29 mouse cellular contexts compared by ENCODE assay signal in the genomic region with DNA sequence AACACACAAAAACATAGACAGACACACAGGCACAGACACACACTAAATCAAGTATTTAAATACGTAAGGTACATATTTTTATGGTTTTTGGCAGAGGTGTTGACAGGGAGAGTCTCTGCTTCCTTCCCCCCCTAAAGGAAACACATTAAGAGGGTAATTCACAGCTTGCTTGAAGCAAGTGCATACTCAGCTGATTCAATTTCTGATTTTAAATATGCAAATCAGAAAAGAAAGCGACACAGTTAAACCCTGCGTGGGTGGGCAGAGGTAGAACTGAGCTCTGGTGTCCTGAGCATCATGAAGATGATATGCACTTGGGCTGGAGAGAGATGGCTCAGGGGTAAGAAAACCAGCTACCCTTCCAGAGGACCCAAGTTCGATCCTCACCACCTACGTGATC.
A peak's percentile ranks its signal among the peaks of the same experiment; 100 is the strongest.
DNase-seq lines count a peak whose midpoint lies in the region; ATAC-seq lines count a peak whose summit lies in the region.
"Had no signal": no experiment of that assay in that cellular context is flagged by ENCODE, and none has a peak within 500 bp of the region (broad histone marks: within the 10 kb centered on the region; RNA-seq: fewer than 3 reads in every experiment).

No protein-coding gene starts in this region.

- no peak overlapping the region for H3K4me2 ChIP-seq in kidney, embryonic 14.5 days (replicated peaks; ENCODE audit: low read depth, low read length)
- H3K4me2 ChIP-seq: embryonic facial prominence, embryonic 13.5 days; forebrain, embryonic 12.5 days; forebrain, embryonic 15.5 days; heart, embryonic 11.5 days; hindbrain, embryonic 13.5 days had no signal

- DNase-seq in frontal cortex, postnatal 36 days (ENCODE audit: low spot score in 2 of 2) = no peak
- peak; percentile 27 for DNase-seq in brain, adult 2 months (ENCODE audit: low read depth, low spot score)
- DNase-seq in naive thymus-derived CD4-positive, alpha-beta T cell, adult 2 months (ENCODE audit: low read depth) = peak; percentile 12
- DNase-seq in gastrocnemius, postnatal 25 days = no peak
- DNase-seq: adrenal gland, adult 2 months; adrenal gland, postnatal 14 days; cerebellum, adult 11-12 months; cerebellum, adult 8-10 months; cerebellum, postnatal 10 days; cerebellum, postnatal 36 days; embryo, embryonic 11 days; gastrocnemius, adult 2 months; gastrocnemius, postnatal 14 days had no signal

- H3K9me3 ChIP-seq in kidney, embryonic 14.5 days (ENCODE audit: control insufficient read depth, low read length) = no peaks in the 10 kb centered on the region
- H3K9me3 ChIP-seq: embryonic facial prominence, embryonic 10.5 days; embryonic facial prominence, embryonic 13.5 days; forebrain, embryonic 12.5 days; forebrain, embryonic 15.5 days; hindbrain, embryonic 10.5 days; hindbrain, embryonic 13.5 days had no signal

- no peaks in the 10 kb centered on the region for H3K4me1 ChIP-seq in kidney, embryonic 14.5 days (ENCODE audit: control insufficient read depth, insufficient read depth, low read length)
- H3K4me1 ChIP-seq: embryonic facial prominence, embryonic 13.5 days; hindbrain, embryonic 13.5 days had no signal

- no peaks in the 10 kb centered on the region for H3K36me3 ChIP-seq in kidney, embryonic 14.5 days (ENCODE audit: control insufficient read depth, insufficient read depth, low read length)
- H3K36me3 ChIP-seq: embryonic facial prominence, embryonic 10.5 days; embryonic facial prominence, embryonic 13.5 days; forebrain, embryonic 12.5 days; forebrain, embryonic 15.5 days; G1E; hindbrain, embryonic 10.5 days; hindbrain, embryonic 13.5 days had no signal

- no peak overlapping the region for H3K9ac ChIP-seq in kidney, embryonic 14.5 days (ENCODE audit: low read depth, low read length)
- H3K9ac ChIP-seq: embryonic facial prominence, embryonic 13.5 days; forebrain, embryonic 12.5 days; forebrain, embryonic 15.5 days; hindbrain, embryonic 13.5 days had no signal

- no peaks in the 10 kb centered on the region for H3K27me3 ChIP-seq in kidney, embryonic 14.5 days (ENCODE audit: control insufficient read depth, insufficient read depth, low read length)
- H3K27me3 ChIP-seq: embryonic facial prominence, embryonic 13.5 days; forebrain, embryonic 12.5 days; forebrain, embryonic 15.5 days; hindbrain, embryonic 13.5 days; Patski had no signal

- H3K27ac ChIP-seq in kidney, embryonic 14.5 days (ENCODE audit: low read depth, low read length) = no peak overlapping the region
- H3K27ac ChIP-seq: embryonic facial prominence, embryonic 10.5 days; embryonic facial prominence, embryonic 13.5 days; forebrain, embryonic 12.5 days; forebrain, embryonic 15.5 days; gastrocnemius, adult 2 months; hindbrain, embryonic 10.5 days; hindbrain, embryonic 13.5 days had no signal

- peak; percentile 48; the same call in 1 of the 2 replicates for ATAC-seq in frontal cortex, adult (ENCODE audit: low TSS enrichment)
- ATAC-seq in CD4-positive, CD25-positive, alpha-beta regulatory T cell, adult 4 months = peak; percentile 85
- ATAC-seq in kidney, embryonic 14.5 days (ENCODE audit: low FRiP score, low TSS enrichment) = no peak
- no peak for ATAC-seq in granulocyte monocyte progenitor cell, adult 5-6 weeks (replicated peaks; ENCODE audit: poor library complexity, severe bottlenecking)
- ATAC-seq: forebrain, embryonic 15.5 days; hindbrain, embryonic 16.5 days; intestine, postnatal 0 days; Patski had no signal

- H3K4me3 ChIP-seq in kidney, embryonic 14.5 days (ENCODE audit: low read length) = no peak overlapping the region
- H3K4me3 ChIP-seq: embryonic facial prominence, embryonic 10.5 days; embryonic facial prominence, embryonic 13.5 days; erythroblast, embryonic 14.5 days; forebrain, embryonic 12.5 days; forebrain, embryonic 15.5 days; gastrocnemius, adult 2 months; hindbrain, embryonic 10.5 days; hindbrain, embryonic 13.5 days had no signal

- WGBS in kidney, embryonic 14.5 days = 91% methylated on average over 5 of the region's 5 CpGs

Comparison
In these comparisons a context has a peak if more than half of its experiments do, and no peak if none do; other contexts are left out.
1. ATAC-seq: peak in frontal cortex, adult (single experiment) and CD4-positive, CD25-positive, alpha-beta regulatory T cell, adult 4 months (single experiment); none in kidney, embryonic 14.5 days (single experiment) and granulocyte monocyte progenitor cell, adult 5-6 weeks (single experiment).
2. DNase-seq: peak in brain, adult 2 months (single experiment) and naive thymus-derived CD4-positive, alpha-beta T cell, adult 2 months (single experiment); none in frontal cortex, postnatal 36 days (0 of 2) and gastrocnemius, postnatal 25 days (single experiment).